Mouse (Mus musculus) embryonic facial prominence, embryonic 13.5 days (tissue): ENCODE measurements at regions not wholly inside any gene's neighbourhood (a gene's known extent, or its start where the extent isn't known, plus 50 kb on each side); places are given as distances from the start of the nearest gene placed in this dataset.

Source experiments
- ATAC-seq: fragments of 200-750 bp; cut with Nextera tagmentation; 2 replicates; pipeline ENCODE4 v1.8.0; 2017; ENCODE audit warnings: low read depth; ENCODE audit not compliant: insufficient number of reproducible peaks, insufficient read depth, low FRiP score, low TSS enrichment
- H3K27ac ChIP-seq: fragments of 300-500 bp; sonication (generic); 2 replicates; pipeline ENCODE4 v1.5.1; 2015; ENCODE audit warnings: moderate library complexity, mild to moderate bottlenecking, inconsistent platforms
- H3K27me3 ChIP-seq: fragments of 300-500 bp; sonication (generic); 2 replicates; pipeline ENCODE4 v1.6.1; 2015; ENCODE audit warnings: mild to moderate bottlenecking, inconsistent platforms
- H3K36me3 ChIP-seq: fragments of 300-500 bp; sonication (generic); 2 replicates; pipeline ENCODE4 v1.6.1; 2015; ENCODE audit warnings: mild to moderate bottlenecking, inconsistent platforms
- H3K4me1 ChIP-seq: fragments of 300-500 bp; sonication (generic); 2 replicates; pipeline ENCODE4 v1.6.1; 2015; ENCODE audit warnings: inconsistent platforms
- H3K4me2 ChIP-seq: fragments of 300-500 bp; sonication (generic); 2 replicates; pipeline ENCODE4 v1.6.1; 2015; ENCODE audit warnings: moderate library complexity, mild to moderate bottlenecking, inconsistent platforms
- H3K4me3 ChIP-seq: fragments of 300-500 bp; sonication (generic); 2 replicates; pipeline ENCODE4 v1.5.1; 2015; ENCODE audit warnings: mild to moderate bottlenecking, inconsistent platforms
- H3K9ac ChIP-seq: fragments of 300-500 bp; sonication (generic); 2 replicates; pipeline ENCODE4 v1.6.1; 2015; ENCODE audit warnings: mild to moderate bottlenecking, inconsistent platforms
- H3K9me3 ChIP-seq: fragments of 300-500 bp; sonication (generic); 2 replicates; pipeline ENCODE4 v1.6.1; 2016; ENCODE audit warnings: inconsistent platforms
- WGBS: fragments of 180-500 bp; shearing (Covaris S2); methylation state at CpG from one replicate; pipeline ENCODE4 v1.1.7; 2015; ENCODE audit warnings: mixed read lengths; 5-methylcytosine and 5-hydroxymethylcytosine counted together

GRCm38 (mm10) chr1:136698454-136699152 lies 73.9 kb downstream of the Zfp281 start:
- 17% methylated on average over 9 of the region's 9 CpGs for WGBS
- no peak for ATAC-seq
- Histone ChIP-seq H3K27me3 (no peaks in the 10 kb centered on the region), H3K9me3 (no peaks in the 10 kb centered on the region), H3K9ac (no peak overlapping the region), H3K4me2 (no peak overlapping the region), H3K36me3 (no peaks in the 10 kb centered on the region), H3K4me3 (no peak overlapping the region), H3K27ac (no peak overlapping the region), H3K4me1 (peaks cover 16% of the 10 kb centered on the region)

DNA sequence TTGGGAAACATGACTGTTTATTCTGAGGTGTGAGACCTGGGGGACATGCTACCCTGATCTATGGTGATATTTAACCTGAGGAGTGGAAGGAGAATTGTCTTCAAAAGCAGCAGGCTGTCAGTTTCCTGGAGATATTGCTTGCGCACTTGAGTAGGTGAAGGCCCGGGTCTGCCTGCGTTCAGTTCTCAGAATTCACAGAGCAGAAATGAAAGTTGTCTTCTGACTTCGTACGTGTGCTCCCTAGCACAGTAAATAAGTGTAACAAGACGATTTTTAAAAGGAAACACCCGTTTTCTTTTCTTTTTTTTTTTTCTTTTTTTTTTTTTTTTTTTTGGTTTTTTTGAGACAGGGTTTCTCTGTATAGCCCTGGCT lies 74.4 kb downstream of the Zfp281 start:
- Histone ChIP-seq H3K4me1 (peaks cover 16% of the 10 kb centered on the region), H3K27me3 (no peaks in the 10 kb centered on the region), H3K27ac (no peak overlapping the region), H3K36me3 (no peaks in the 10 kb centered on the region), H3K4me3 (no peak overlapping the region), H3K9ac (no peak overlapping the region), H3K4me2 (no peak overlapping the region), H3K9me3 (no peaks in the 10 kb centered on the region)
- WGBS = 60% methylated on average over 7 of the region's 7 CpGs
- ATAC-seq = no peak

- WGBS = 84% methylated on average over 8 of the region's 8 CpGs
- peaks cover 16% of the 10 kb centered on the region for H3K4me1 ChIP-seq
- H3K27ac ChIP-seq = no peak overlapping the region
- H3K9ac ChIP-seq = no peak overlapping the region
- H3K9me3 ChIP-seq = no peaks in the 10 kb centered on the region
- no peak overlapping the region for H3K4me2 ChIP-seq
- H3K4me3 ChIP-seq = no peak overlapping the region
- no peaks in the 10 kb centered on the region for H3K27me3 ChIP-seq
- ATAC-seq = no peak
- no peaks in the 10 kb centered on the region for H3K36me3 ChIP-seq
Measured at GRCm38 (mm10) chr1:136699571-136699970, 74.9 kb downstream of the Zfp281 start.

DNA sequence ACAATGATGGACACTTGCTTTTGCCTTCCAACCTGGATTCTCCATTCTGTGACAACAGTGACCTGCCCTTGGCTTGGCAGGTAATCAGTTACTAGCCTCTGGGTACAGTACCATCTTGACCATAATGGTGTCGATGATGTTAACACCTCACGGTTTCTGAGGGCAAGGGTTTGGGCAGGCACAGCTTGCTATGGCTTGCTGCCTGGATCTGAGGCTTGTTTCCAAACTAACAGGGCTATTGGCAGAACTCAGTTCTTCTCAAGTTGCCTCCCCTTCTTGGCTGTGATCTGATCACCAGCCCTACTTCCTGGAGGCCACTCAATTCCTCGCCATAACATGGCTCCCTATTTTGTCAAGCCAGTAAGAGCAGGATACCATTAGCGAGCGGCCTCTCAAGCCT lies 79.4 kb downstream of the Zfp281 start:
- Histone ChIP-seq H3K36me3 (no peaks in the 10 kb centered on the region), H3K4me1 (peaks cover under 1% of the 10 kb centered on the region), H3K9me3 (no peaks in the 10 kb centered on the region), H3K4me3 (no peak overlapping the region), H3K4me2 (no peak overlapping the region), H3K9ac (no peak overlapping the region), H3K27ac (no peak overlapping the region), H3K27me3 (no peaks in the 10 kb centered on the region)
- 90% methylated on average over 5 of the region's 5 CpGs for WGBS
- no peak for ATAC-seq

DNA sequence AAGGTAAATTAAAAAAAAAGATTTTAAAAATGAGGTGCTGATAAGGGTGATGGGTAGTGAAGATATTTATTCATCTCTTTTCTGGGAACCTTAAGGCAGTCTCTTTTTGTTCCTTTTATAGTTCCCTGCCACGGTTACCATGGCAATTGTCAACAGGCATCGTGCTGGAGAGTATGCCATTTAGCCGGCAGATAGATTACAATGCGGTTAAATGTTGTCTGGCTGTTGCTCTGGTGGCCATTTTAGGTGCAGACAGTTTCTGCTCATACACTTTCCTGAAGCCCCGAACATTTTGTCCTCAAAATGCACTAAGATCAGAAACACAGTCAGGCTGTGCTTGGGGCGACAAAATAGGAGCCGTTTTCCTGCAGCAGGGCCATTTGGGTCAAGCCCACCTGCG lies 81.8 kb downstream of the Zfp281 start:
- Histone ChIP-seq H3K27me3 (no peaks in the 10 kb centered on the region), H3K4me1 (no peaks in the 10 kb centered on the region), H3K9ac (no peak overlapping the region), H3K36me3 (no peaks in the 10 kb centered on the region), H3K4me3 (no peak overlapping the region), H3K9me3 (no peaks in the 10 kb centered on the region), H3K27ac (no peak overlapping the region), H3K4me2 (no peak overlapping the region)
- WGBS = 74% methylated on average over 8 of the region's 8 CpGs
- ATAC-seq = no peak

DNA sequence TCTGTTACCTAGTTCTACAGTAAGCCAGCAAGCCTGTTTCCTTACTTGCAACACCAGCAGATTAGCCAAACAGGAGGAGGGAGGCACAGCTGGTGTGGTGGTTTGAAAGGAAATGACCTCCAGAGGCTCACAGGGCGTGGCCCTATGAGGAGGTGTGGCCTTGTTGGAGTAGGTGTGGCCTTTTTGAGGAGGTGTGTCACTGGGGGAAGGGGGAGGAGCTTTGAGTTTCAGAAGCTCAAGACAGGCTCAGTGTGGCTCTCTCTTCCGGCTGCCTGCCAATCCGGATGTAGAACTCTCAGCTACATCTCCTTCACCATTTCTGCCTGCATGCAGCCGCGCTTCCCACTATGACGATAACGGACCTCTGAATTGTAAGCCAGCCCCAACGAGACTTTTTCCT lies 82.7 kb downstream of the Zfp281 start:
- Histone ChIP-seq H3K27ac (no peak overlapping the region), H3K36me3 (no peaks in the 10 kb centered on the region), H3K27me3 (no peaks in the 10 kb centered on the region), H3K9me3 (no peaks in the 10 kb centered on the region), H3K4me2 (no peak overlapping the region), H3K4me1 (no peaks in the 10 kb centered on the region), H3K9ac (no peak overlapping the region), H3K4me3 (no peak overlapping the region)
- WGBS = 92% methylated on average over 8 of the region's 8 CpGs
- ATAC-seq = no peak

- ATAC-seq = no peak
- Histone ChIP-seq H3K27me3 (no peaks in the 10 kb centered on the region), H3K4me3 (no peak overlapping the region), H3K36me3 (no peaks in the 10 kb centered on the region), H3K9ac (no peak overlapping the region), H3K27ac (no peak overlapping the region), H3K4me1 (no peaks in the 10 kb centered on the region), H3K4me2 (no peak overlapping the region), H3K9me3 (no peaks in the 10 kb centered on the region)
- WGBS = 93% methylated on average over 12 of the region's 12 CpGs
Measured at GRCm38 (mm10) chr1:136707866-136708265, 83.2 kb downstream of the Zfp281 start.

DNA sequence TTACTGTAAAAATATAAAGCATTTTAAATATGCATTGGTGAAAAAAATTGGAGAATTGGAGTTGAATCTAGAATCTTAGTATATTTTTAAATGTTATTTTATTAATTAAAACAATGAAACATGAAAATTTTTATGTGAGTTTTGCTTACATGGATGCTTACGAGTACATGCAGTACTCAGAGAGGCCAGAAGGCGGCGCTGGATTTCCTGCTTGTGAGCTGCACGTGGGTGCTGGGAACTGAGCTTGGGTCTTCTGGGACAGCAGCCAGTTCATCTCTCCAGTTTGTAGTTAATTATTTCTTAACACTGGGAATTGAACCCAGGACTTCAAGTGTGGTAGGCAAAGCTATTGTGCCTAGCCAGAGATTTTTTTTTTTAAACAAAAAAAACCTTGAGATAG lies 85.5 kb downstream of the Zfp281 start:
- Histone ChIP-seq H3K9me3 (no peaks in the 10 kb centered on the region), H3K4me2 (no peak overlapping the region), H3K27me3 (no peaks in the 10 kb centered on the region), H3K4me1 (no peaks in the 10 kb centered on the region), H3K4me3 (no peak overlapping the region), H3K9ac (no peak overlapping the region), H3K27ac (no peak overlapping the region), H3K36me3 (no peaks in the 10 kb centered on the region)
- 72% methylated on average over 4 of the region's 4 CpGs for WGBS
- ATAC-seq = no peak

DNA sequence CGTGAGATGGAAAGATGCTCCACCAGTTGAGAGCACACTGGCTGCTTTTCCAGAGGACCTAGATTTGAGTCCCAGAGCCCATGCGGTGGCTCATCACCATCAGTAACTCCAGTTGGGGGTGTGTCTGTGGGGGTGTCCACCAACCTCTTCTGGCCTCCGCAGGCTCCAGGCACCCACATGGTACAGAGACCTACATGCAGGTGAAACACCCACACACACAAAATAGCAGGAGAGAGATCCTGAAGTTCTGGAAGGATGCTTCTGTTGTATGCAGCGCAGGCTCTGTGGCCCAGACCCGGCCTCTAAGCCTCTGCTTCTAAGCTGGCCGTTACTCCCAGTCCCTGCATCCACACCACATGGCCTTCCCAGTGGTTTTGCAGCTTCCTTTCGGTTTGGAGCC lies 86.5 kb downstream of the Zfp281 start:
- H3K4me3 ChIP-seq = no peak overlapping the region
- no peaks in the 10 kb centered on the region for H3K27me3 ChIP-seq
- ATAC-seq = no peak
- H3K4me1 ChIP-seq = no peaks in the 10 kb centered on the region
- WGBS = 86% methylated on average over 7 of the region's 7 CpGs
- H3K9me3 ChIP-seq = no peaks in the 10 kb centered on the region
- no peak overlapping the region for H3K9ac ChIP-seq
- no peak overlapping the region for H3K27ac ChIP-seq
- no peaks in the 10 kb centered on the region for H3K36me3 ChIP-seq
- H3K4me2 ChIP-seq = no peak overlapping the region

GRCm38 (mm10) chr1:136714077-136714476 lies 89.4 kb downstream of the Zfp281 start:
- ATAC-seq = no peak
- Histone ChIP-seq H3K27me3 (no peaks in the 10 kb centered on the region), H3K9me3 (no peaks in the 10 kb centered on the region), H3K27ac (no peak overlapping the region), H3K4me2 (no peak overlapping the region), H3K9ac (no peak overlapping the region), H3K36me3 (no peaks in the 10 kb centered on the region), H3K4me1 (peaks cover 9% of the 10 kb centered on the region), H3K4me3 (no peak overlapping the region)
- 71% methylated on average over 4 of the region's 4 CpGs for WGBS

GRCm38 (mm10) chr1:136714987-136715386 lies 90.3 kb downstream of the Zfp281 start:
- H3K9ac ChIP-seq = no peak overlapping the region
- H3K9me3 ChIP-seq = no peaks in the 10 kb centered on the region
- WGBS = 82% methylated on average over 11 of the region's 11 CpGs
- no peak overlapping the region for H3K27ac ChIP-seq
- no peak overlapping the region for H3K4me3 ChIP-seq
- H3K36me3 ChIP-seq = no peaks in the 10 kb centered on the region
- ATAC-seq = no peak
- no peak overlapping the region for H3K4me2 ChIP-seq
- no peaks in the 10 kb centered on the region for H3K27me3 ChIP-seq
- peaks cover 9% of the 10 kb centered on the region for H3K4me1 ChIP-seq

DNA sequence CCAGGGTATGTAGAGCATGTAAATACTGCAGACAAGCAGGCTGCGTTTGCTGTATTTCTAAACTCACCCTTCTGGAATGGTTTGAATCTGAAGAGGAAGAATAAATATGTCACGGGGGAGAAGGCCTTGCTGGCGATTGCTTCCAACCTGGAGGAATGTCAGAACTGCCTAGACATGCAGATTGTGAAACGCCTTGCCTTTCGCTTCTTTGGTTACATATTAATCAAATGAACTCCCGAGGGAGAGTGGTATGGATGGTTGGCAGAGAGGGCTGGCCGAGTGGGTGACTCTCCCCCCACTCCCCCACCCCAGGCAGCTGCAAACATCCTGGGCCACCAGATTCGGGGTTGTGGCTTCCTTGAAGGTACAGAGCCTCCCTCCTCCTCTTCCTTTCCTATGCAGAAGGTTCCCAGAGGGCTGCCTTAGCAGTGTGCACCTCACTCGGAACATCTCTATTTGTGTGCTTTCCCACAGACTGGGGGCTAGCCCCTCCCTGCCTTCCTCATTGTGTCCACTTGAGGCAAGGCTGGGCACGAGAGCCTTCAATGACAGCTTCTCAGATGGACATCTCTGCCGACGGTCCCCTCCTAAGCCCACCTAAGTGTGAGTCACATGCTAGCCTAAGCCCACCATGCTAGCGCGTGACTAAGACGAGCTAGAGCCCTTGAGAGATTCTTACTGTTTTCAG lies 93.3 kb downstream of the Zfp281 start:
- Histone ChIP-seq H3K27ac (peak overlapping the region; percentile 69), H3K4me3 (no peak overlapping the region), H3K4me2 (peak overlapping the region; percentile 20), H3K27me3 (no peaks in the 10 kb centered on the region), H3K9ac (peak overlapping the region; percentile 36; the same call in 1 of the 2 replicates), H3K4me1 (peaks cover 9% of the 10 kb centered on the region), H3K36me3 (no peaks in the 10 kb centered on the region), H3K9me3 (no peaks in the 10 kb centered on the region)
- ATAC-seq = no peak
- WGBS = 37% methylated on average over 15 of the region's 15 CpGs
